Mouse (Mus musculus) MN1 (cell line): ENCODE data around the gene 4931409K22Rik.

ENCODE experiments used
- DNase-seq: peaks from one replicate; pipeline ENCODE4 v3.0.0-alpha.2; 2016; ENCODE audit warnings: low spot score

4931409K22Rik gene

GRCm38 (mm10) chr5:24556709-24557108 lies at the start of gene 4931409K22Rik:
TSS of gene 4931409K22Rik (minus strand) at chr5:24556809.
- no peak for DNase-seq

GRCm38 (mm10) chr5:24605980-24606665 lies 49.5 kb upstream of the 4931409K22Rik start:
- DNase-seq, result no peak

DNA sequence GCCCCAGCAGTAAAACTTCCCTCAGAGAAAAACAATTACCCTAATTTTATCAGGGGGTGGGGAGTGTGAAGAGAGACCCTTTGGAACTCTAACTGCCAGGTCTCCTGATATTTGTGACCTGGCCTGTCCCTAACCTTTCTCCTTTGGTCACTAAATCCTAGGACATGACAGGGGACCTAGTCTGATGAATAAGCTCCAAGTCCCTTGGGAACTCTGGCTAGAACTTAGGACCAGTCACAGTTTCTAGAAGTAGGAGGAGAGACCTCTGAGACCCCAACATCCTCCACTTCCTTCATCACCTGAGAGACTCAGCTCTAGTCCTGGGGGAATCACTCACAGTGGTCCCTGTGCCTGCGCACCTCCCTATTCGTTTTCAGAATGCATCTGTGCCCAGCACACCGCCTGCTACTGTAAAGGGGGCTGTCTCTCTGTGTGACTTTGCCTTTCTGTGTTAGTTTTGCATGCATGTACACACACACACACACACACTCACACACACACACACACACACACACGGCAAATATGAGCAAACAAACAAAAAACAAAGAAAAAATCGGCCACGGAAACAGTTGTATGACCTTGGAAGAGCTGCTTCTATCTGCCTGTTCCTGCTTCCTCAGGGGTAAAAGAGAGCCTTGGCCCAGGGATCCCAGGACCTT lies 48.8 kb upstream of the 4931409K22Rik start:
- DNase-seq, result no peak

DNA sequence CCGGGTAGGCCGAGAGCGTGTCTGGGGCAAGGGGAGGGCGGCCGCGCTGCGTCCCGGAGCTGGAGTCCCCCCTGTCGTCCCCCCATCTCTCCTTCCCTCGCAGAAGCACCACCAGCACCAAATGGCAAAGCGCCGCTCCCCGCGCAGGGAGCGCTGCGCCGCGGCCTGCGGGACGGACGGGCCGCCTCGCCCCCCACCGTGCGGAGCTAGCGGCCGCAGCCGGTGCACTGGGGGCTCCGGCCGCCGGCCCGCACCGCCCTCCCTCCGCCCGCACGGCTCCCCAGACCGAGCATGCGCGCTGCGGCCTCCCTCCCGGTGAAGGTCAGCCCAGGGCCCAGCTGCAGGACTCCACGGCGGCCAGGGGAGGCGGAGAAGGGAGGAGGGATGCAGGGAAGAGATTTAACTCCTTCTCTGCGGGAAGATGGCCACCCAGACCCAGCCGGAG lies 48.1 kb upstream of the 4931409K22Rik start:
- peak; percentile 89 for DNase-seq

DNA sequence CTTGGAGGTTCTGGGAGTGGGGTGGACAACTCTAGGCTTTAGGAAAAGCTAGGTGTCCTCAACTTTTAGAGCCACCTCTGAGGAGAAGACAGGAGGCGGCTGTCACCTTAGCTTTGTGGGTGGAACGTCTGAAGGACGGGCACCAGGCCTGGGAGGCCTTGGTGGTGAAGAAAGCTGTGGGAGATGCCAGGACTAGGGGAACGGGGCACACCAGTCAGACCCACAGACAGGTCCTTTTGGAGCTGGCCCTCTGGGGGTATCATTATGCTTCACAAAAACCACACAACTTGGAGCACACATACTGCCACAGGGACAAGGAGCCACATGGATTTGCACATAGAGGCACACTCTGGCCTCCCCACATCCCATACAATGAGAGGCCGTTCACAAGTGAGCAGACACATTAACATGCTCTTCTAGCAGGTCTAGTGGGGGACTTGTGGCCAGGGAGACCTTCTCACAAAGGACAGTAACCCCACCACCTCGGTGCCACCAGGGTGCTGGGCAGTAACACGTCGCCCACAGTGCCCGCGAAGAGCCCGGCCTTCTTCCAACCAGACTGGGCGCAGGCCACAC lies 47.6 kb upstream of the 4931409K22Rik start:
- no peak for DNase-seq

DNA sequence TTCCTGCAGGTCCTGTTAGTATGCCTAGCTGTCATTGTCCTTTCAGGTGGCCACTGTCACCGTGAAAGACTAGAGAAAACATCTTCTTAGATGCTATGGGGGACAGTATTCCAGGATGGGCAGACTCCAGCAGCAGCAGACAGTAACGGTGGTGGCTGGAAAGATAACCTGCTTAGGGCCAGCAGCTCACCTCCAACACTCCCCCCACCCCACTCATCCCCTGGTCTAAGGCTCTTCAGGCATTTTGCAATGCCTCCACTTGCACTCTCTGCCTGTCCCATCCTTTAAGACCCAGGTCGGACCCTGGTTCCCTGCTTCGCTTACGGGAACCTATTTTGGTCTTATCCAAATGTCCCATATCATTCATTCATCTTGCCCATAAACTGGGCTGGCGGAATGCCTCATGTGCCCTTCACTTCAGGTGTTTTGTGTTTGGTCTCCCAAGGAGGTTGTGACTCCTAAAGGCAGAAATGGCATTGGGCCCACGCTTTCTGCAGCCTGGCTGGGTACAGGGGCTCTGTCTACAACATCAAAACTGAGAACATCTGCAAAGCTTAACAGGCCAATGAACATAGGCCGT lies 46.9 kb upstream of the 4931409K22Rik start:
- no peak for DNase-seq

- DNase-seq, result peak; percentile 72
Measured at GRCm38 (mm10) chr5:24602751-24603343, 46.2 kb upstream of the 4931409K22Rik start.

GRCm38 (mm10) chr5:24601911-24602750 lies 45.5 kb upstream of the 4931409K22Rik start:
- DNase-seq, result peak; percentile 48

DNA sequence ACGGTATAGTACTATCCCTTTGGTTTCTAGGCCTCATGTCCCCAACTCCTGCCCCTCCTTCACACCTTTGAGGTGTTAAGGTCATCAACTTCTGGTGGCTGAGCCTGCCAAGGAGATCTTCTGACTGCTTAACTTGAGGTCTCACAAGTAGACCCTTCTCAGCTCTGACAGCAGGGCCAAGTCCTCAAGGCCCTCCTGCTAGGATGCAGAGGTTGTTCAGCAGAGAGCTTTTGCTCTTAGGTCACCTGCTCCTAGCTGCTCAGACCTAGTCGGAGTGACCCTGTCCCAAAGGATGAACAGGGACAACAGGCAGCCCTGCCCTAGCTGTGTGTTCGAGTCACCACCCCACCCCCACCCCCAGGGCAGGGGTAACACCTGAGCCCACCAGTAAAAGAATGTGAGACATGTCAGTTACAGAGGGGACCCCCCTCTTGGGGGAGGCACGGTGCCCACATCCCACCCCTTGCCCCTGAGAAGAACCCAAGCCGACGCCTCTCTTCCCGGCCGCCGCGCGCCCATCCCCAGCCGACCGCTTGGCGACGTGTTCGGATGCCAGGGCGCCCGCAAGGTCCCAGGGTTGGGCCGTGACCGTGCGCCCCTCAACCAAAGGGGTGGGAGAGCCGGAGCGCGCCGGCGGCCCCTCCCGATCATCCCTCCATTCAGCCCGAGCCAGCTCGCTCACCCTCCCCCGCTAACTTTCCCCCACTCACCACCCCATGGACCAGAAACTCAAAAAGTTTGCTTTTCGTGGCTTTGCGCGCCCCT lies 44.6 kb upstream of the 4931409K22Rik start:
- no peak for DNase-seq

GRCm38 (mm10) chr5:24600236-24600635 lies 43.6 kb upstream of the 4931409K22Rik start:
- no peak for DNase-seq

GRCm38 (mm10) chr5:24599137-24599536 lies 42.5 kb upstream of the 4931409K22Rik start:
- DNase-seq, result no peak

GRCm38 (mm10) chr5:24598570-24599006 lies 42.0 kb upstream of the 4931409K22Rik start:
- peak; percentile 52 for DNase-seq

DNA sequence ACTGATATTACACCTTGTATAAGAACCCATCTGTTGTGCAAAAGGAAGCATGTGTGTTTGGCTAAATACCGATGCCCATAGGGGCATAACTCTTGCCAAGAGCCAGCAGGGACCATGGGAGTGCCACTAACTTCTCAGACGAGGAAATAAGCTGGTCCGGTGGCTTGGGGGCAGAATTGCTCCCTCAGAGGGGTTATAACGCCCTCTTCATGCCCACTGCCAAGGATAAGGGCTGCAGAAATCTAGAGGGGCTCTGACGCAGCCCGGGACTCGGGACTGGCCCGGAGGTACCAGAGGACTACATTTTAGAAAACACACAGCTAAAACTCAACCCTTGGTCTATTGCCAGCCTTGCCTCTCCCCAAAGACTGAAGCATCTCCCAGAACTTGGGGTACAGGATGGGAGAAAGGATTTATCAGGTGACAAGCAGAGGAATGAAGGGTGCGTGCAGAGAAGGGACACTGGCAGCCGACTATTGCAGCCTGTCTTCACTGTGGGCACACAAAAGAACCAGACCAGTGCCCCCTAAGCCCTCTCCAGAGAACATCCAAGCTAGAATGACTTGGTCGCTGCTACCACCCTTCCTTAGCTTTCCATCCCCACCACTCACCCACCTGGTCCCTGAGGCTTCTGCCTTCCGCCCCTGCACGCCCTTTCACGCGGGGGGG lies 41.4 kb upstream of the 4931409K22Rik start:
- no peak for DNase-seq

DNA sequence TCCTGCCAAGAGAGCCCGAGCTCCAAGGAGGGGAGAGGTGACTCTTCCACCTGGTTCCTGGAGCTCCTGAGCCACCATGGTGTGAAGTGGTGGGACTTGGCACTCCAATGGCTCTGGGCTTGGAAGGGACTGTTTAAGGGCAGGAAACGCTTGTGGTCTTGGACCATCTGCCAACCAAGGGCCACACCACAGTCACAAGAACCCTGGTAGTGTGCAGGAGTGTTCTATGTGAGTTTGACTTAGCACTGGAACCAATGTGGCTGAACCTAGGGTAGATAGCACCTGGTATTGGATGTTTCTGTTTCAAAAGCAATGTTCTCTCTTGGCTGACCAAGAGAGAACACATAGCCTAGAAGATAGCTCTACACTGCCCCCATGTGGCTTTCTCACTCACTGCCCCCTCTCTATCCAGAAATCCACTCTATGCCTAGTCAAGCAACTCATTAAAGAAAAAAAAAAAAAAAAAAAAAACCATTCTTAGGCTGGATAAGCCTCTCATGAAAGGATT lies 40.7 kb upstream of the 4931409K22Rik start:
- peak; percentile 85 for DNase-seq

DNA sequence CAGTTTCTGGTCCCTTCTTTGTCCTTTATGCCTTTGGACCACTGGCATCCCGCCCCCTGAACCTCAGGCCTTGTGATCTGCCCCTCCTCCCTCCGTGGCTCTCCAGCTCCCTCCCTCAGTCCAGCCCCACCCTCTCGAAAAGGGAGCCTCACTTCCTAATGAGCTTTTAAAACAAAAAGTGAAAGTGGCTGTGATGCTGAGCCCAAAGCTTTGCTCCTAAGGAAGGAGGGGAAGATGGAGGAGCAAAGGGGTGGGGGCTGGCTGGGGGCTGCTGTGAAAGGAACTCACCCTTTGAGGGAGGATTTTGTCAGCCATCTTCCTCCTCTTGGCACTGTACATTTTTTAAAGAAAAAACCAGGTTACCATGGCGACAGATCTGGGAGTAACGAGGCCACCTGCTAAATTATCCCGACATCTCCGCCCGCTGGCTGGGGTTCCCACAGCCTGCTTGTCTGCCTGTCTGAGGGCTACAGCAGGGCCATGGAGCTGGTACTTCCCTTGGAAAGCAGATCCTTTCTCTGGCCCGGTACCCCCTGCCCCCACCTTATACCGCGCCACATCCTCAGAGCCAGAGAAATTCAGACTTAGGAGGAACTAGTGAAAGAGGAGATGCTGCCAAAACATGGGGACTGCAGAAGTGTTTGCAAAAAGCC lies 40.0 kb upstream of the 4931409K22Rik start:
- DNase-seq, result peak; percentile 80

DNA sequence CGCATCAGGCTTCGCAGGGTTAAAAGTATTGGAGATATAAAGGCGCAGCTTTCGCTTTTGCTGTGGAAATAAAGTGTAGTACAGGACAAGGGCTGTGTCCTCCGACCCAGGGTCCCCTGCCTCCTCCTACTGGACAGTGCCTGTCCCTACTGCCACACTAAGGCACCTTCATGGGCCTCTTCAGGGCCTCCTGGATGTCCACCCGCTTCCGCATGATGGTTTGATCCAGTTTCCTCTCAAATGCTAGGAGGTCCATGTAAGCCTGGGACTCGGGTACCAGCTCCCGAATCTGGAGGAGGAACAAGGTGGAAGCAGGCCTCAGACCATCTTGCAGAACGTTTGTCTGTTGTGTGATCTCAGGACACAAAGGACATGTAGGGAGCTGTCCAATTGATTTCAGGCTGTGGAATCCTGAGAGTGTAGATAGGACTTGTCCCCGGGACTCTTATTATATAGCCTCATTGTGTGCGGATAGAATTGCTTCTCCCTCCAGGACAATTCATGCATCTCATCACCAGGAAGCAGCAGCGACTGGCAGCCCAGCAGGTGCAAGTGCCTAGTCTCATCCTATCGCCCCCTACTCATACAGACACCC lies 39.3 kb upstream of the 4931409K22Rik start:
- DNase-seq, result peak; percentile 36

GRCm38 (mm10) chr5:24595261-24595660 lies 38.7 kb upstream of the 4931409K22Rik start:
- no peak for DNase-seq

DNA sequence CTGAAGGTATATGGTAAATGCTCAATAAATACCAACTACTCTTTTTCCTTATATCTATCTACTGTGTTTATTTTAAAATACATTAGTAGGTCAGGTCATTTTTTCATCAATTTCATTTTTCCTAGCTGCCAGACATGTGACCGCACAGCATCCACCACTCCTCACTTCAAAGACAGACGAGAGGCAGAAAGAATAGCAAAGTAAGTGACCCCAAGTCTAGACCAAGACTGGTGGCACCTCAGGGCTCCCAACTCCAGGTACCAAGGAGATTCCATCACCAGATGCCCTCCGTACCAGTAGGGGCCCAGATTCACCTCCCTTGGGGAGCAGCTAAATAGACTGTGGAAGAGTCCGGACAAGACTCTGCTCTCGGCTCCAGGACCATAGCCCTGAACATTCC lies 37.7 kb upstream of the 4931409K22Rik start:
- no peak for DNase-seq

- DNase-seq, result no peak
Measured at GRCm38 (mm10) chr5:24593928-24594327, 37.3 kb upstream of the 4931409K22Rik start.
